Mouse (Mus musculus) E14TG2a.4 (cell line): ENCODE measurements at regions not wholly inside any gene's neighbourhood (a gene's known extent, or its start where the extent isn't known, plus 50 kb on each side); places are given as distances from the start of the nearest gene placed in this dataset.

Experiments
- H3K27me3 ChIP-seq: 2 replicates; pipeline ENCODE4 v1.6.1; 2014; ENCODE audit warnings: low read length, control low read depth; ENCODE audit not compliant: insufficient read depth
- H3K36me3 ChIP-seq: 2 replicates; pipeline ENCODE4 v1.6.1; 2014; ENCODE audit warnings: low read length, control low read depth; ENCODE audit not compliant: insufficient read depth
- H3K4me1 ChIP-seq: replicated peaks from 2 replicates; pipeline ENCODE4 v1.6.1; 2014; ENCODE audit warnings: low read depth, low read length, control low read depth
- H3K4me3 ChIP-seq: replicated peaks from 2 replicates; pipeline ENCODE4 v1.5.1; 2014; ENCODE audit warnings: mild to moderate bottlenecking, low read length
- H3K9me3 ChIP-seq: 2 replicates; pipeline ENCODE4 v1.6.1; 2014; ENCODE audit warnings: low read length, control low read depth
- CTCF ChIP-seq: conservative IDR thresholded peaks from 2 replicates; pipeline ENCODE4 v1.5.1; 2014; ENCODE audit warnings: low read length
- NANOG ChIP-seq: IDR thresholded peaks from 2 replicates; pipeline ENCODE4 v1.6.1; 2014; ENCODE audit warnings: borderline replicate concordance, low read length, mixed read lengths
- POU5F1 ChIP-seq: IDR thresholded peaks from 2 replicates; pipeline ENCODE4 v1.6.1; 2014; ENCODE audit warnings: low read length, borderline replicate concordance

DNA sequence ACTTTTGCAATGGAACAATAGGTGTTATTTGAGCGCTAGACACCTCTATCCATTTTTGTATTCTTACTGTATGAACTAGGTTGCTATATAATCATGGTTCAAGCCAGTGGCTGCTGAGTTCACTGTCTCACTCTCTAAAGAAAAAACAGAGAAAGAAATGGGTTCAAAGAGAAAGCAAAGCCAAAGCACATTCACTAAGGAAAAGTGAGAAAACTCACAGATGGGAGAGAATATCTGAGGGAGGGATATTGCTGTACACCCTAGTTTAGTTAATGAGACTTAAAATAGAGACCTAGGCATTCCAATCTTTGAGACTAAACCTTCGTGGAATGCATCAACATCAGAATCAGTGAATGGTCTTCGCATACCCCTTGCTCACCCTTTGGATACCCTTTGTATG lies 371.0 kb downstream of the Fam198b start:
- Histone ChIP-seq H3K27me3 (no peaks in the 10 kb centered on the region), H3K4me1 (no peaks in the 10 kb centered on the region), H3K4me3 (no peak overlapping the region), H3K36me3 (no peaks in the 10 kb centered on the region), H3K9me3 (no peaks in the 10 kb centered on the region)
- no peak for TF ChIP-seq NANOG
- no peak for TF ChIP-seq CTCF
- no peak for TF ChIP-seq POU5F1

GRCm38 (mm10) chr3:80256383-80256782 lies 372.1 kb downstream of the Fam198b start:
- Histone ChIP-seq H3K36me3 (no peaks in the 10 kb centered on the region), H3K4me1 (no peaks in the 10 kb centered on the region), H3K27me3 (no peaks in the 10 kb centered on the region), H3K9me3 (no peaks in the 10 kb centered on the region), H3K4me3 (no peak overlapping the region)
- TF ChIP-seq CTCF (no peak), POU5F1 (no peak), NANOG (no peak)

DNA sequence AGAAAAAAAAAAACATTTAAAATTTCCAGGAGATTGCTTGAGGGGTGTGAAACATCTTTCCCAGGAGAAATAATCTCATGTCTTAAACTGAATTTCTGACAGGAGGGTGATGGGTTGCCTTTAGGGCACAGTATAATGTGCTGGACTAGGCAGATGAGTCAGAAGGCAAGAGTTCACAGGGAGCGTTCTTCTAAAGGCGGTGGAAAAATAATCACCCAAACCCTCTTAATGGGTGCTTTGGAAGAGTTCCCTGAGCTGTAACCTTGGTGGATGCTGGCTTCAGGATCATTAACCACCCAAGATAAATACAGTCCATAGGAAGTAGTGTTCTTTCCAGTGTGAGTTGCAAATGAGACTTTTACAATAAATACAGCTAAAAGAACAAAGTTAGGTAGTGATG lies 378.8 kb downstream of the Fam198b start:
- H3K36me3 ChIP-seq: no peaks in the 10 kb centered on the region
- H3K4me3 ChIP-seq: no peak overlapping the region
- H3K9me3 ChIP-seq: peaks cover 6% of the 10 kb centered on the region; the same call in 1 of the 2 replicates
- TF ChIP-seq CTCF (no peak), NANOG (no peak), POU5F1 (no peak)
- no peaks in the 10 kb centered on the region for H3K4me1 ChIP-seq
- H3K27me3 ChIP-seq: no peaks in the 10 kb centered on the region

GRCm38 (mm10) chr3:80284656-80285055 lies 400.3 kb downstream of the Fam198b start:
- TF ChIP-seq NANOG (no peak), CTCF (no peak), POU5F1 (no peak)
- Histone ChIP-seq H3K27me3 (no peaks in the 10 kb centered on the region), H3K4me3 (no peak overlapping the region), H3K4me1 (no peaks in the 10 kb centered on the region), H3K9me3 (no peaks in the 10 kb centered on the region), H3K36me3 (no peaks in the 10 kb centered on the region)

DNA sequence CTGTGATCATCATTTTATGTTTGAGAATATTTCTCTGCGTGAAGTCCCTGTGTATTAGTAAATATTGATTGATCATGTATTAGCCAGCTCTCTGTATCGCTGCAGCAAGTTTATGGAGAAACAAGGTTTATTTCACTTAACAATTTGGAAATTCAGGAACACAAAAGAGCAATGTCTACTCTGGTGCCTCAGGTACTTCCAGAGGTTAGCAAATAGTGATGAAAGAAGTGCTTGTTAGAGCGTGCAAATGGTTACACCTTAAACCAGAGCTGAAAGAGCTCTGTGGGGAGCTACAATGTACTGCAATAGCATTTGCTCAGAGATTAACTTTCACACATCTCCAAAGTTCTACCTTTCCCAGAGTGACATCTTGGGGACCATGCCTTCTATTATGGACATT lies 400.9 kb downstream of the Fam198b start:
- no peaks in the 10 kb centered on the region for H3K36me3 ChIP-seq
- no peak for TF ChIP-seq NANOG
- no peak for TF ChIP-seq POU5F1
- no peak for TF ChIP-seq CTCF
- H3K9me3 ChIP-seq: no peaks in the 10 kb centered on the region
- H3K27me3 ChIP-seq: no peaks in the 10 kb centered on the region
- no peak overlapping the region for H3K4me3 ChIP-seq
- no peaks in the 10 kb centered on the region for H3K4me1 ChIP-seq

DNA sequence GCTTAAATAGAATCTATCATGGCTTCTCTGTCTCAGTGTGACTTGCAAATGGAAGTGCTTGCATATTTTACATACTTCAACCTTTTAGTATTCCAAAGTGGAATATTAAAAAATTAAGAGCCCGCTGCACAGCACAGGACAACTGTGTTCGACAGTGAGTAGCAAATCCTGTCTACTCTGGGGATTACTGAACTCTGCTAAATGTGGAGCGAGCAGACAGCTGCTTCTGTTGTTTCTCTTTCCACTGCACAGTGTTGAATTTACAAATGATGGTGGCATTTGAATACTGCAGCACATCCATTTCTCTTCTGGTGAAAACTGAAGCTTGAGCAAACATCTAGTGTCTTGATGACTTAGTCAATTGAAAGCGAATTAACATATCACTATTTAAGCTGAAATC lies 409.2 kb downstream of the Fam198b start:
- no peaks in the 10 kb centered on the region for H3K4me1 ChIP-seq
- no peak for TF ChIP-seq CTCF
- no peak for TF ChIP-seq NANOG
- TF ChIP-seq POU5F1: no peak
- H3K4me3 ChIP-seq: no peak overlapping the region

DNA sequence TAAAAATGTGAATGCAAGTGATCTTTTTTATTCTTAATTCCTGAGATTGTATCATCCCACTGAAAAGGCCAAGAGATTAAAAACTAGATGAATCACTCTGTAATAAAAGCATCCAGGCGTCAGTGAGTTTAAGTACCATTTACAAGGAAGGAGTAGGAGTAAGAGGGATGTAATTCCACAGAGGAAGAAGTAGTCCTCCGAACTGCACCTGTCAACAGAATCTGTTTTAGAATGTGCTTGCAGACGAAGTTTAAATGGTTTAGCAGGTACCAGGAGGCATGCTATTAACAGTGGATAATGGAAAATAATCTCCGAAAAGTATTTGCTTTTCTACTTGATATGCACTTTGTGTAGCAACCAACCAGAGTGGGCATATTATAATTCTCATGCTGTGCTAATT lies 423.3 kb downstream of the Fam198b start:
- no peaks in the 10 kb centered on the region for H3K4me1 ChIP-seq
- H3K36me3 ChIP-seq: no peaks in the 10 kb centered on the region
- no peaks in the 10 kb centered on the region for H3K27me3 ChIP-seq
- no peaks in the 10 kb centered on the region for H3K9me3 ChIP-seq
- TF ChIP-seq NANOG (no peak), POU5F1 (no peak), CTCF (no peak)
- no peak overlapping the region for H3K4me3 ChIP-seq

More for the DNA sequence above, 409.2 kb downstream of the Fam198b start:
- no peaks in the 10 kb centered on the region for H3K9me3 ChIP-seq
- no peaks in the 10 kb centered on the region for H3K27me3 ChIP-seq
- no peaks in the 10 kb centered on the region for H3K36me3 ChIP-seq

DNA sequence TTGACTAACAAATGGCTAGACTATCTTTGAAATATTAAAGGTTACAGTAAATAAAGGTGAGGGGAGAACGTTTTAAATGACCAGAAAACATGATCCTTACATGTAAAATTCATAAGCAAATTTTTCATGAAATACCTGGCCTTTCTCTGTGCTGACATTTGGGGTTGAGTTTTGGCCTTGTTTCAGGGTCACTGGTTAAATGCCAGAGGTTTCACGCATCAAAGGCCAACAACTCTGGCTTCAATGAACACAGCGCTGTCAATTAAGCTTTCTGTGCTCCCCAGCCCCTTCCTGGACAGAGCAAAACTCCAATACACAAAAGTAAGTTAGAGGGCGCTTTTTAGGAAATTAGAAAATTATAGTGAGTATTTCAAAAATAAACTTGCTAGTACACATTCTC lies 425.6 kb downstream of the Fam198b start:
- no peaks in the 10 kb centered on the region for H3K27me3 ChIP-seq
- H3K9me3 ChIP-seq: no peaks in the 10 kb centered on the region
- no peaks in the 10 kb centered on the region for H3K4me1 ChIP-seq
- H3K36me3 ChIP-seq: no peaks in the 10 kb centered on the region
- no peak overlapping the region for H3K4me3 ChIP-seq
- TF ChIP-seq NANOG: no peak
- TF ChIP-seq CTCF: no peak
- no peak for TF ChIP-seq POU5F1

DNA sequence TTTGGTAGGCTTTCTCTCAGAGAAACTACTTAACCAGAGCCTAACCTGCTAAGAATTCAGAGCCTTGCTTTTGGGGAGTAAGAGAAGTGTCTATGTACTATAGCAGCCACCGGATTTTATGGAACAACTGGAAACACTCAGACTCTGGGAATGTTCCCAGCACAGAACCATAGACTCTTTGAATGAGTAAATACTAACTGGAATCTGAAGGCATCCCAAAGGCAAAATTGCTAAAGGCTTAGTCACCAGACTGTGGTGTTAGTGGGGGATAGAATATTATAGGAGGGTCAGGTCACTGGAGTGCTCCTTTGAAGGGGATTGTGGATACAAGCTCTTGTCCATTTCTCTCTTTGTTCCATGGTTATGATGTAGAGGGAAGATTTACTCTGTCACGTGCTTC lies 427.4 kb downstream of the Fam198b start:
- no peaks in the 10 kb centered on the region for H3K4me1 ChIP-seq
- H3K9me3 ChIP-seq: no peaks in the 10 kb centered on the region
- TF ChIP-seq NANOG (no peak), CTCF (no peak), POU5F1 (no peak)
- no peaks in the 10 kb centered on the region for H3K27me3 ChIP-seq
- no peaks in the 10 kb centered on the region for H3K36me3 ChIP-seq
- H3K4me3 ChIP-seq: no peak overlapping the region
